Mouse (Mus musculus) embryonic stem cell, embryonic (primary cell): Measurements from ENCODE around the gene Agpat2.

Source experiments
- CTCF ChIA-PET, 4 experiments: fragments of 300-600 bp in 2 of 4; fragments of 350-600 bp in 2 of 4; sonication (Branson Sonifier 250); formaldehyde crosslinking; loops; one replicate each; lab custom pipeline; 2022; ENCODE audit warnings: inconsistent platforms in 2 of 4; lab: Charles Lee
- POLR2A ChIA-PET, 4 experiments: fragments of 300-600 bp in 2 of 4; fragments of 350-600 bp in 2 of 4; sonication (Branson Sonifier 250); formaldehyde crosslinking; loops; one replicate each; lab custom pipeline; 2022; ENCODE audit warnings: antibody characterized with exemption in 4 of 4, inconsistent platforms in 1 of 4; lab: Charles Lee

Gene Agpat2

DNA sequence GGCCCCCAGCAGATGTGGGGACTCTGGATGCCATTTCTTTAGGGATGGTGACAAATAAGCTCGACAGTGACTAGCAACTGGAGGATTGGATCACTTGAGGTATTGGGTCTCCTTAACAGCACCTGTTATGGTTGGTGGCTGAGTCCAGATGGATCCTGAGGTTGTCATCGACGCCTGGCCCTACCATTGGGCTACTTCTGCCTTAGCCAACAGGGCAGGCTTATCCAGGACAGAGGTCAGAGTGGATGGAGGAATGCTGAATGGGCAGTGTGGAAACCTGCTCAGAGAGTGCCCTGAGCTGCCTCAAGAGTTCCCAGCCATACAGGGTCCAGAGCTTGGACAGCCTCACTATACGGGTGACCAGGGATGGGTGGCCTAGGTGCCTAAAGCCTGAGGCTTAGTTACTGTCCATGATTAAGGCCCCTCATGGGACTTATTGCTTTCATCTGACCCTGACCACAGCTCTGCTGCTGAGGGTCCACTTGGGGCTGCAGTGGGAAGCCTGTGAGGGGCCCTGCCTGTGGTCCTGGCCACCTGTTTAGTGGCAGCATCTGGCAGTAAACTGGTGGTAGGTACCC lies 29.8 kb upstream of the Agpat2 start:
- POLR2A ChIA-PET, result interaction anchor here (0.6 to 17.8 kb wide), 34 partner anchors 6 to 1099 kb away, joined by 3 to 1354 read pairs (median 10); partner anchors contain the start of genes Agpat2 (in 4 of the 4), Gm20532 (in 2 of the 4), Egfl7 (in 1 of the 4) and Fam69b (in 1 of the 4)

DNA sequence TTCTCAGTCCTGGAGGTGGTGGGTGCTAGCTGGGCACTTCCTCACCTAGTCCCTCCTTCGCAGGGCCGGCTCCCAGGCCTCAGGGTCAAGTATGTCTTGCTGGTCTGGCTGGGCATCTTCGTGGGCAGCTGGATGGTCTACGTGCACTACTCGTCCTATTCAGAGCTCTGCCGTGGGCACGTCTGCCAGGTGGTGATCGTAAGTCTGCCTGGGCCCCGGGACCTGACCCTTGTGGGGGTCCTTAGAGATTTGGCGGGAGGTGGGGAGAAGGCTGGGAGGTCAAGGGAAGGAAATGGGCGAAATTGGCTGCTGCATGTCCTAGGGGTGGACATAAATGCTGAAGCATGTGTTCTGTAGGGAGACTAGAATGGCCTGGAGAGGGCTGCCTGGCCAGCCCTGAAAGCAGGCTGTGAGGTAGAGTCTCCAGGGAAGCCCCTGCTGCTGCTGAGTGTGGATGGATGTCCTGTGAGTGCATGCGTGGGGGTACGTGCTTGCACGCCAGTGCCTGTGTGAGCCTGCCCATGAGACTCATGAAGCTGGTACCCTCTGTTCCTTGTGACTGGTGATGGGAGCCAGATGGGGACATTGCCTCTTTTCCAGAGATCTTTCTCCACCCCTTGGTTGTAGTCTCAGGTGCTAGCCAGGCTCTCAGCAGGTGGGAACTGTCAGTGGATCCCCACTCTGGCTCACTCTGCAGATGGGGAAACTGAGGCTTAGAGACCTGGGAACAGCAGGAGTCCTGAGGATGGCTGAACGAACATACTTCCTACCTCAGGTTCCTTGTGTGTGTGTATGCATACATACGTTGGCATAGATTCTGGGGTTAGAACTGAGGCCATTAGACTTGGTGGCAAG lies 28.6 kb upstream of the Agpat2 start:
- CTCF ChIA-PET, result no interaction called here

More for the DNA sequence above, 29.8 kb upstream of the Agpat2 start:
- CTCF ChIA-PET, result interaction anchor here in 2 of 4 experiments (0.6 to 3.5 kb wide), 4 partner anchors 13 to 69 kb away, joined by 3 to 17 read pairs (median 8); partner anchors contain the start of gene Agpat2 (in 1 of the 2)

DNA sequence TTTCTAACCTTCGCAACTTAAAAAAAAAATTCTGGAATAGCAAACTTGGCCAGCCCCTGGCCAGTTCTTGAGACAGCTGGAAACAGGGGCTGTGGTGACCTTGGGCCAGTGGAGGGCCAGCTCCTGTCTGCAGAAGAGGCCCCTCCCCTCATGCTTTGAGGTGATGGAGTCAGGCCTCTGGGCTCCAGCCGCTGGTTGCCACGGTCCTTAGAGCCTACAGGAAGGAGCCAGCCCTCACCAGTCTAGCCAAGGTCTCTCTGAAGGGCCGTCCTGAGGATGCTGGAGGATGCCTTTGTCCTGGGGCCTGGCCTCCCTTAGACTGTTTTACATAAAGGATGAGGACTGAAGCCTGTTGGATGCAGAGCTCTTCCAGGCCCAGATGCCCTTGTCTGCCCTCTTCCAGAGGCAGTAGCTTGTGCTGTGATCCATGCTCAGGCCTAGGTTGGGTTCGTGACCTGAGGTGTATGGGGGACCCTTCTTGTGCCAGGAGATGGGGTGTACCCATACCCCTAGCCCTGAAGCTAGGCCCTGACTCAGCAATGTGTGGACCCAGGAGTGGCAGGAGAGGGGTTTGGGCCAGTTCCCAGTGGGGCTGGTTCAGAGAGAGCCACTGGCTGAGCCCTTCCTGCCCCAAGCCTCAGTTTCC lies 24.7 kb upstream of the Agpat2 start:
- POLR2A ChIA-PET, result interaction anchor here in 3 of 4 experiments (0.6 to 17.8 kb wide), 22 partner anchors 8 to 283 kb away, joined by 3 to 1354 read pairs (median 5); partner anchors contain the start of genes Agpat2 (in 3 of the 3), Gm20532 (in 2 of the 3), Sec16a (in 1 of the 3) and Surf6 (in 1 of the 3)
- CTCF ChIA-PET, result interaction anchor here in 2 of 4 experiments (0.8 to 2.5 kb wide), 3 partner anchors 18 to 35 kb away, joined by 4 to 8 read pairs (median 7); partner anchors contain the start of gene Agpat2 (in 1 of the 2)

More for the DNA sequence above, 28.6 kb upstream of the Agpat2 start:
- POLR2A ChIA-PET, result interaction anchor here (0.7 to 17.8 kb wide), 13 partner anchors 10 to 664 kb away, joined by 3 to 1354 read pairs (median 5); partner anchors contain the start of genes Agpat2 (in 2 of the 4), Egfl7 (in 1 of the 4) and Gm20532 (in 1 of the 4)

DNA sequence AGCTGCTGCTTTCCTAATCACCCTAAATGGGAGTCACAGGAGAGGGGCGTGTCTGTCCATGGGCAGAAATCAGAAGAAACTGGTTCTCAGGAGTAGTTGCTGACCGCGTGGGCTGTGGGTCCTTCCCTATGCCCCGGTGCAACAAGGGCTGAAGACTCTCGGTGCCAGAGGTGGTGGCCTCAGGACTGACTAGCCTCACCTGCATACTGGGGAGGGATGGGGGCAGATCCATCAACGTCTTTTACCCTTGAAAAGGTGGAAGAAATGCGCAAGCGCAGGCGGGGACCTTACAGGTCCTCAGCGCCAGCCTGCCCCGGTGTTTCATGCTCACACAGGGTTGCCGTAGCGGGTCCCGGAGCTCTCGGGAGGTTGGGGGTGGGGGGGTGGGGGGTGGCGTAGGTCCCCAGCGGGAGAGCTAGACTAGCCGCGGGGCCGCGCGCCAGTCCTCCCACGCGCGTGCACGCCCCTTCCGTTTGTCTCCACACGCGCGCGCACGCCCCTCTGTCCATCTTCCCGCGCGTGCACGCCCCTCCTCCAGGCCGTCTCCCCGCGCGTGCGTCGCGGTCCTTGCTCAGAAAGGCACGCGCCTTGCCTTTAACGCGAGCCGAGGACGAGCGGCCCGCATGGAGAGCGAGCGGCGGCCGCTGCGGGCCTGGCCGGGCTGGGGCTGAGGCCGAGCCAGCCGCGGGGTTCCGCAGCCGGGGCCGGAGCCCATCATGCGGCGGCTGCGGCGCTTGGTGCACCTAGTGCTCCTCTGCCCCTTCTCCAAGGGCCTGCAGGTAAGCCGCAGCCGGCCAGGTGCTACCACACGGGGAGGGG lies 23.9 kb upstream of the Agpat2 start, which contains the start of gene Fam69b:
TSS of gene Fam69b (plus strand) at position 537 of the 819 bp plus-strand sequence.
- ChIA-PET POLR2A (interaction anchor here (0.5 to 17.8 kb wide), 21 partner anchors 9 to 284 kb away, joined by 3 to 1354 read pairs (median 5); partner anchors contain the start of genes Agpat2 (in 3 of the 4) and Gm20532 (in 2 of the 4)), CTCF (interaction anchor here in 2 of 4 experiments (0.6 to 2.5 kb wide), 7 partner anchors 13 to 41 kb away, joined by 3 to 8 read pairs (median 4); partner anchors contain the start of genes Agpat2 (in 1 of the 2) and Gm20532 (in 1 of the 2))

DNA sequence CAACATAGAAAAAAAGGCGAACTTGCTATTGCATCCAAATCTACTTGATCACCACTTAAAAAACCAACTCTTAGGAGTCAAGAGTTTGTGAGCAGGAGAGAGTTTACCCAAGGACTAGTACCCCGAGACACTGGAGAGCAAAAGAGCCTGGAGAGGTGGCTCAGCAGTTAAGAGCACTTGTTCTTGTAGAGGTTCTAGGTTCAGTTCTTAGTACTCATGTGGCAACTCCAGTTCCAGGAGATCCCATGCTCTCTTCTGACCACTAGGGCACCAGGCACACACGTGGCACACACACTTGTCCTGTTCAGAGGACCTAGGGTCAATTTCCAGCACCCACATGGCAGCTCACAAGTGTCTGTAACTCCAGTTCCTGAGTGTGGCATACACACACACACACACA lies 21.9 kb upstream of the Agpat2 start:
- ChIA-PET CTCF (interaction anchor here in 3 of 4 experiments (0.6 to 0.7 kb wide), 4 partner anchors 49 to 1445 kb away, joined by 3 read pairs; partner anchors contain the start of gene Nrarp (in 1 of the 3)), POLR2A (interaction anchor here (0.7 to 17.8 kb wide), 5 partner anchors 9 to 587 kb away, joined by 3 to 1354 read pairs (median 73); partner anchors contain the start of genes Agpat2 (in 2 of the 4) and Gm20532 (in 1 of the 4))

DNA sequence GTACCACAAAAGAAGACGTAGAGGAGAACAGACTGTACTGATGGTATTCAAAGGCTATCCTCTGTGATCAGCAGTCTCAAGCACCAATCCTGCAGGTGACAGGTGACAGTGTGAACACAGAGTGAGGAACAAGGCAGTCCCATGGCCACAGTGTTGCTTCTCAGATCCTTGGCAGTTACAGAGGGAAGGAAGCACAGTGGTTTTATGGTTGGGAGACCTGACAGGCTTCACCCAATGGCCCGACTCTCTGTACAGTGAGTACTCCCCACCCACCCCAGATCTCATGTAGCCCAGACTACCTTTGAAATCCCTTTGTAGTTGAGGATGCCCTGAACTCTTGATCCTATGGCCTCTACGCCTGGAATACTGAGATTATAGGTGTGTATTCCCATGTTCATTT lies 21.2 kb upstream of the Agpat2 start:
- CTCF ChIA-PET, result interaction anchor here in 2 of 4 experiments (0.6 to 0.7 kb wide), 2 partner anchors 206 to 1736 kb away, joined by 3 read pairs; no protein-coding TSS in a partner anchor
- POLR2A ChIA-PET, result interaction anchor here in 3 of 4 experiments (0.7 to 17.8 kb wide), 4 partner anchors 11 to 588 kb away, joined by 3 to 1354 read pairs (median 241); partner anchors contain the start of genes Agpat2 (in 2 of the 3) and Gm20532 (in 1 of the 3)

DNA sequence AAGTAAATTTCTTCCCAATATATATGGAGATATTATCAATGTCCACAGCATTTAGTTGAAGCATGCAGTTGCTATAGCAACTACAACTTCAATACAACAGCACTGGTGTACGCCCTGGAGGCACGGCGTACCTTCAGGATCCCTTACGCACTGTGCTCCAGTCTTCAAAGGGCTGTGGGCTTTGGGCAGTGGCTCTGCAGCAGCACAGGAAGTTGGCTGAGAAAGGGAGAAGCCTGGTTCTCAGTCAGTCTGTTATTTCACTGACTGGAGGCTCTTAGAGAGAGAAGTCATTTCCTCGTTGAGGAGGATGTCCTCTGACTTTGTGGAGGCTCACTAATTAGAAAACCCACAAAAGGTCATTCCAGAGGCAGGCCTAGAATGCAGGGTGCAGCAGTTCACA lies 18.8 kb upstream of the Agpat2 start:
- POLR2A ChIA-PET, result interaction anchor here in 2 of 4 experiments (1.7 to 39.5 kb wide), 5 partner anchors 11 to 19 kb away, joined by 14 to 1354 read pairs (median 37); partner anchors contain the start of genes Agpat2 (in 2 of the 2) and Fam69b (in 1 of the 2)
- CTCF ChIA-PET, result interaction anchor here in 1 of 4 experiments (2.1 kb wide), 1 partner anchor 29 kb away, joined by 4 read pairs; no protein-coding TSS in a partner anchor

DNA sequence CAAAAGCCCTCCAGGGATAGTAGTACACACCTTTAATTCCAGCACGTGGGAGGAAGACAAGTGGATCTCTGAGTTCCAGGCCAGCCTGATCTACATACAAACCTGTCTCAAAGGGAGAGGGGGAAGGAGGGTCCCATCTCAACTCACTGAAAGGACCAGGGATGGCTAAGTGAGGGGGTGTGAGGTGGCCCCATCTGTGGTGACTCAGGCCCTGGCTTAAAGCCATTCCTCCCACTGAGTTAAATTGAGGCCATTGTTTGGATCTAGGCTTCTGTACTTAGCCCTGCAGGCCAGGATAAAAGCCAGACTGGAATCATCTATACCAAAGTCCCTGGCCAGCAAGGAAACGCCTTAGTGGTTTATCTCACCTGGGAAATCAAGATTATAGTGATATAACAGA lies 17.0 kb upstream of the Agpat2 start:
- ChIA-PET POLR2A (interaction anchor here (0.6 to 39.5 kb wide), 24 partner anchors 9 to 326 kb away, joined by 3 to 1354 read pairs (median 4); partner anchors contain the start of genes Agpat2 (in 3 of the 4), Fam69b (in 1 of the 4) and Inpp5e (in 1 of the 4)), CTCF (interaction anchor here in 3 of 4 experiments (0.6 to 2.1 kb wide), 3 partner anchors 27 to 133 kb away, joined by 4 to 5 read pairs (median 4); partner anchors contain the start of gene Gm20532 (in 1 of the 3))

DNA sequence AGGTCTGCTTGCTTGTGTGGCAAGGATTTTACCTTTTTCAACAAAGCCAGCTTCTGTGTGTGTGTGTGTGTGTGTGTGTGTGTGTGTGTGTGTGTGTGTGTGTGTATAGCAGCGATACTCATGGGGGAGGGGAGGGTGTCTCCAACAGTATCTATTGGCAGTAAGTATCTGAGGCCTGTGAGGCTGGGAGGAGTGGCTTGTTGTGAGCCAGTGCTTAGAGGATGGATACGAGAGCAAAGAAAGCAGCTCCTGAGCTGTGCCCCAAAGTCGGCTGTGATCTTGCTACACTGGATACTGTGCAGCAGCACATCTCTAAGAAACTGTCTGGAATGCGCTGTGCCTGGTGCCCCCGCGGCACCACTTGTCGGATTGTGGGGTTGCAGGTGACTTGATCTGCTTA lies 13.7 kb upstream of the Agpat2 start:
- CTCF ChIA-PET, result no interaction called here
- POLR2A ChIA-PET, result interaction anchor here in 3 of 4 experiments (0.7 to 39.5 kb wide), 14 partner anchors 9 to 173 kb away, joined by 3 to 1354 read pairs (median 4); partner anchors contain the start of genes Agpat2 (in 2 of the 3), Fam69b (in 2 of the 3) and Sec16a (in 1 of the 3)

DNA sequence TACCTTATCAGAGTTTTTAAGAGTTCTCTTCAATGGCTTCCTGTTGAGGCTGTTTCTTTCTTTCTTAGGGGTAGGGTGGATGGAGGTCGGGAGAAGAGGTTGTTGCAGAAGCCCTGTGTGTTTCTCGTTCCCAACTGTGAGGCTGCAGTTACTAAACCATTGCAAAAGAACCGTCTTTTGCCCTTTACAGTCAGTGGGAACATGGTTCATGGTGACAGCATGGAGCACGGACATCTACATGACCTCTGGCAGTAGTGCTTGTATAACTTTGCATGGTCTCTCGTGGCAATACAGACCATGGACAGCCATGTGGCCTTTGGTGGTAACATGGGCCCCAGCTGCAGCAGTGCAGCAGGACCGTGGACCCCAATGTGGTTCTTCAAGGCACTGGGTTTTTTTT lies 13.1 kb upstream of the Agpat2 start:
- ChIA-PET CTCF (no interaction called here), POLR2A (interaction anchor here in 3 of 4 experiments (0.9 to 39.5 kb wide), 8 partner anchors 8 to 25 kb away, joined by 3 to 1354 read pairs (median 8); partner anchors contain the start of genes Fam69b (in 2 of the 3) and Agpat2 (in 1 of the 3))

DNA sequence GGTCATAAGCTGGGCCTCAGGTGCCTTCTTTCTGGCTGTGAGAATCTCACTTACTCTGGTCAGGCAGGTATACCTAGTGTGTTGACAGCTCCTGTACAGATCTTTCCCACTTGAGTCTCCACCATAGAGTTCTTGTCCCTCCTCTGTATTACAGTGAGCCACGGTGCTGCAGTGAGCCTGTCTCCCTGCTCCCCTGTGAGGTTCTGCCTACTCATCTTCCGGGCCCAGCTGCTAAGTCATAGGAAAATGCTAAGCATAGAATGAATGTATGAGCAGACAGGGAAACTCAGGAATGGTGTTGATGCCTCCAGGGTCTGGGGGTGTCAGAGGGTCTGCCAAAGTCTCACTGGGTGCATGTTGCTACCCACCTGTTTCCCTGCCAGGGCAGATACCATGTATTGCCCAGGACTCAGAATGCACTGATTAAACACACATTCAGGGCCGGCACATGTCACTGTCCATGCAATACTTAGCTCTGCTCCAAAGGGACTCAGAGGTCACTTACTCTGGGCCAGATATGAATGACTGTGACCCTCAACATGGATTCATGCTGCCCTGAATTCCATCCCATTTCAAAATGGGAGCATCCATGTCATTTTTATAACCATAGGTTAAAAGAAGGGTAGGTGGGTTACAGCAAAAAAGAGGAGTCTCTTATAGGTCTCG lies 11.4 kb upstream of the Agpat2 start:
- CTCF ChIA-PET, result interaction anchor here in 1 of 4 experiments (0.8 kb wide), 1 partner anchor 12 kb away, joined by 4 read pairs; no protein-coding TSS in a partner anchor
- POLR2A ChIA-PET, result interaction anchor here (0.7 to 39.5 kb wide), 12 partner anchors 8 to 170 kb away, joined by 3 to 1354 read pairs (median 4); partner anchors contain the start of genes Agpat2 (in 2 of the 4) and Fam69b (in 2 of the 4)

DNA sequence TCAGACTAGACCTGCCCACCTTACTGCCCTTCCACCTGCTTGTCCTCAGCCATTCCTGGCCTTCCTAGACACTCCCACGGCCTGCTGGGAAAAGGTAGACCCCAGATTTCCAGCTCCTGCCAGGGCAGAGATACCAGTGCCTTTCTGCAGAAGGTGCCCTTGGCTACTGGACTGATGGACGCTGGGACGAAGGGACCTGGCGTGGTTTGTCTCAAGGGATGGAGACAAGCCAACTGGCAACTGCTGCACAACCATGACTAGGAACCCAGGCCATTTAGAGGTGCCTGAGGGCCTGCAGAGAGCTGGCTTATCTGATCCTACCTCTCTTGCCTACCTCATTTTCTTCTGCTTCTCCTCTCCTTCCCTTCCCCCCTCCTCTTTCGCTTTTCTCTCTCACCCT lies 10.7 kb upstream of the Agpat2 start:
- CTCF ChIA-PET, result interaction anchor here in 1 of 4 experiments (0.8 kb wide), 1 partner anchor 12 kb away, joined by 4 read pairs; no protein-coding TSS in a partner anchor
- POLR2A ChIA-PET, result interaction anchor here (0.6 to 39.5 kb wide), 12 partner anchors 9 to 316 kb away, joined by 3 to 1354 read pairs (median 4); partner anchors contain the start of genes Agpat2 (in 2 of the 4) and Fam69b (in 2 of the 4)

DNA sequence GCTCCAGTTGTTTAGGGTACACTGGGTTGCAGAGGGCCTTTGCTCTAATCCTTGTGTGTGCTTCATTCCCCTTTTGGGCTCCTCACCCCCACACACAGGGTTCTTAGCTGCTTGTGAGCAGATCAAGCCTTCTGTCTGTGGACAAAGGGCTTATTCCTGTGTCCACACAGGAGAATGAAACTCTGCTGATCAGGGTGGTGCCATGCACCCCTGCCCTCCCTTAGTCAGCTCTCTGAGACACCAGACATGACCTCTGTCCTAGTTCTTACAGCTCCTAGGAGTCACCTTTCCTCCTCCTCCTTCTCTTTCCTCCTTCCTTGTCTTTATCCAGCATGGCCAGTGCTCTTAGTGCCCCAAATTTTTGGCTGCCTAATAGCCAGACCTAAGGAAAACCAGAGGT lies 7.7 kb upstream of the Agpat2 start:
- POLR2A ChIA-PET, result interaction anchor here (0.5 to 39.5 kb wide), 33 partner anchors 8 to 300 kb away, joined by 3 to 1354 read pairs (median 6); partner anchors contain the start of genes Agpat2 (in 4 of the 4), Fam69b (in 3 of the 4), Dnlz (in 1 of the 4) and Gm20532 (in 1 of the 4)
- CTCF ChIA-PET, result interaction anchor here in 3 of 4 experiments (0.5 to 1.3 kb wide), 4 partner anchors 15 to 295 kb away, joined by 3 to 4 read pairs (median 3); partner anchors contain the start of gene Gm20532 (in 1 of the 3)

DNA sequence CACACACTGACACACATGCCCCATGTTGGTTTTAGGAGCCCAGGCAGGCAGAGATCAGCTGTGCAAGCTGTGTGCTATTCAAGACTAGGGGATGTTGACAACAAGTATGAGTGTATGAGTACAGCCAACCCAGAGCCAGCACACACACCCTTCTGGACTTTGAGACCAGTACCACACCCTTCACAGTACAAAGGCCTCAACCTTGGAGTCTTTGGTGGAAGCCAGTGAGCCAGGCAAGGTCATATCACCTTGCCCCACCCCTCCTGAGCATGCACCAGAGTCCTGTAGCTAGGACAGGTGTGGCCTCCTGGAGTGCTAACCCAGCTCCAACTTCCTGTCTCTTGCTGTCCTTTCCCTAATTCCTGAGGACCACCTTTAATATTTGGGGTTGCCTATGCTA lies 6.8 kb upstream of the Agpat2 start:
- ChIA-PET POLR2A (interaction anchor here (0.5 to 39.5 kb wide), 62 partner anchors 9 to 1814 kb away, joined by 3 to 1354 read pairs (median 4); partner anchors contain the start of genes Fam69b (in 3 of the 4), Surf6 (in 3 of the 4), Agpat2 (in 2 of the 4) and Gm20532 (in 2 of the 4)), CTCF (interaction anchor here (0.6 to 2.0 kb wide), 13 partner anchors 8 to 723 kb away, joined by 3 to 17 read pairs (median 4); no protein-coding TSS in a partner anchor)
